Mouse (Mus musculus) bone marrow, adult 2 months (tissue): ENCODE results near the gene Rps16.

ENCODE experiments used
- CTCF ChIP-seq: fragments of 200-500 bp; IDR thresholded peaks from 2 replicates; pipeline ENCODE4 v1.5.1; 2011; ENCODE audit warnings: low read length, control low read depth; ENCODE audit not compliant: control insufficient read depth, insufficient read depth
- POLR2A ChIP-seq: fragments of 200-500 bp; IDR thresholded peaks from 2 replicates; pipeline ENCODE4 v1.6.1; 2011; ENCODE audit warnings: low read depth, mild to moderate bottlenecking, control low read depth, low read length, borderline replicate concordance; ENCODE audit not compliant: control insufficient read depth

GRCm38 (mm10) chr7:28371514-28371989 is 21.1 kb downstream of the Rps16 start:
- TF ChIP-seq POLR2A (no peak), CTCF (no peak)
